Mouse (Mus musculus) cerebellum, adult 2 months (tissue): ENCODE measurements around the gene Sdk2. TPM values are rescaled to one million over a fixed set of nuclear protein-coding genes. Genes with fewer than 3 reads are reported as not detected.

ENCODE experiments used
- DNase-seq, 2 experiments: peaks; one replicate each; pipeline ENCODE4 v3.0.0; 2021
- H3K27ac ChIP-seq: fragments of 200-500 bp; 2 replicates; pipeline ENCODE4 v1.5.1; 2012; ENCODE audit warnings: low read length, control low read depth, inconsistent platforms; ENCODE audit not compliant: insufficient read depth
- H3K27me3 ChIP-seq: fragments of 200-500 bp; 2 replicates; pipeline ENCODE4 v1.6.1; 2012; ENCODE audit warnings: inconsistent platforms, mild to moderate bottlenecking, low read length, moderate library complexity; ENCODE audit not compliant: control insufficient read depth, insufficient read depth
- H3K4me1 ChIP-seq: fragments of 200-500 bp; 2 replicates; pipeline ENCODE4 v1.6.1; 2011; ENCODE audit warnings: low read length; ENCODE audit not compliant: control insufficient read depth, insufficient read depth
- H3K4me3 ChIP-seq: fragments of 200-500 bp; replicated peaks from 2 replicates; pipeline ENCODE3; 2011; ENCODE audit warnings: mild to moderate bottlenecking, low read depth, low read length, control low read depth; ENCODE audit not compliant: insufficient read depth
- CTCF ChIP-seq: fragments of 200-500 bp; IDR thresholded peaks from 2 replicates; pipeline ENCODE4 v1.5.1; 2011; ENCODE audit warnings: low read depth, mild to moderate bottlenecking, control low read depth, low read length, moderate library complexity, borderline replicate concordance; ENCODE audit not compliant: insufficient read depth
- POLR2A ChIP-seq: fragments of 200-500 bp; IDR thresholded peaks from 2 replicates; pipeline ENCODE4 v1.6.1; 2011; ENCODE audit warnings: low read length, control low read depth, borderline replicate concordance; ENCODE audit not compliant: insufficient read depth
- WGBS: fragments of 180-500 bp; shearing (Covaris S2); methylation state at CpG from one replicate; pipeline ENCODE4 v1.1.7; 2018; 5-methylcytosine and 5-hydroxymethylcytosine counted together
- polyA plus RNA-seq: library from polyadenylated mRNA; depleted of rRNA; stranded (reverse); fragments of >200 nt; gene quantifications from 2 replicates; pipeline ENCODE4 v1.2.3, GENCODE M21; 2012

Gene Sdk2
- polyA plus RNA-seq, 1 experiment, result 3.1 TPM

DNA sequence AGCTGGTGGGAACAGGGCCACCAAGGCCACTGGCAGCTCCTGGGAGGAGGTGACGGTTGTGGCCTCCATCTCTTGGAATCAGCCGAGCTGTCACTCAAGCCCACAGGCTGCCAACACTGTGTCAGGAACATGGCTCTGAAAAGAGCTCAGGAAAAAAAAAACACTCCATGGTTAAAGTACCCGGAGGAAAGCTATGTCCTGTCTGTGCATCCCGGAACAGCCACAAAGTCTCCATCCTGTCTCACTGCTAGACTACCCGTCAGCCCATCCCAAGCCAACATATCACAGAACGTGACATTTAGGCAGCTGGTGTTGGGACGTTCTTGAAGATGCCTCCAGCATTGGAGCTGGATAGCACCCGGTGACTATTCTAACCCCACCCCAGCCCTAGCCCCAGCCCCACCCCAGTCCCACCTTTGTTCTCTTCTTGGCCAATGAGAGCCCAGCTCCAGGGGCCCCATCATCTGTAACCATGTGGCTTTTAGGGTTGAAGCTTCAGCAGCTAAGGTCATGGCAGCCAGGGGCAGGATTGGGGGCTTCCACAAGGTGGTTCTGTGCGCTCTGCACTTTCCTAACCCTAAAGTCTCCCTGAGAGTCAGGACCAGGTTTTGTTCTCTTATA lies 263.4 kb downstream of the Sdk2 start:
- H3K27me3 ChIP-seq, result no peaks in the 10 kb centered on the region; the same call in 1 of the 2 replicates
- DNase-seq, result no peak
- H3K4me3 ChIP-seq, result no peak overlapping the region
- H3K4me1 ChIP-seq, result peaks cover 7% of the 10 kb centered on the region; the same call in 1 of the 2 replicates
- TF ChIP-seq CTCF, result no peak
- no peak for TF ChIP-seq POLR2A
- WGBS, result 71% methylated on average over 9 of the region's 9 CpGs
- H3K27ac ChIP-seq, result no peak overlapping the region

DNA sequence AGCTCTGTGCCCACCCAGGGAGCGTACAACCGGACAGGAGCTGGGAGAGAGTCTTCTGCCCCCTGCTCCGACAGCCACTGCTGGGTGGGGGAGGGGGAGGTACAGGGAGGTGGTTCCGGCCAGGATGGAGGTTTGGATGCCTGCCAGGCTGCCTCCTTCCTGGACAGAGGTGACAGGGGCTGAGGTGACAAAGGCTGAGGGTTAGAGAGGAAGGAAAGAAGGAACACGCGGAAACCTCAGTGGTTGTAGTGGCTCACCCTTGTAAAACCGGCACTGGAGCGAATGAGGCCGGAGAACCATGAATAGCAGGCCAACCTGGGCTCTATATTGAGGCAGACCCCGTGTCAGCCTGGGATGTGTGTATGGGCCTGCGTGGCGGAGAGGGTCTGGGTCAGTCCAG lies 264.4 kb downstream of the Sdk2 start:
- WGBS, result 90% methylated on average over 12 of the region's 12 CpGs
- no peak for DNase-seq
- Histone ChIP-seq H3K4me3 (no peak overlapping the region), H3K27me3 (no peaks in the 10 kb centered on the region; the same call in 1 of the 2 replicates), H3K4me1 (peaks cover 11% of the 10 kb centered on the region), H3K27ac (no peak overlapping the region)
- no peak for TF ChIP-seq POLR2A
- no peak for TF ChIP-seq CTCF

DNA sequence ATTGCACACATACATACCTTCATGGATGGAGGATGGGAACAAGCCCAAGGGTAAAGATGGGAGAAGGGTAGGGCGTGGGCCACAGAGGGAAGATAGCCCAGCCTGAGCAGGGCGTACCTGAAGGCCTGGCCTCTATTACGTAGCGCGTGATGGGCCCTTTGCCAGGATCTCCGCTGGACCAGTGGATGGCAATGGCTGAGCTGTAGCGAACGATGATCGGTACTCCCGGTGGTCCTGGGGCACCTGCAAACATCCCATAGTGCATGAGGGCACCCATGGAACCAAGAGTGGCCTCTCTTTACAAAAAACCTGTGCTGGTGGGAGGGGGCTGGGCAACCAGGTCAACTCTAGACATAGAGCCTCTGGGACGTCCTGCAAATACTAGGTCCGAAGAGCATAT lies 266.8 kb downstream of the Sdk2 start:
- 96% methylated on average over 12 of the region's 12 CpGs for WGBS
- Histone ChIP-seq H3K4me1 (peaks cover 24% of the 10 kb centered on the region), H3K4me3 (no peak overlapping the region), H3K27me3 (no peaks in the 10 kb centered on the region; the same call in 1 of the 2 replicates), H3K27ac (no peak overlapping the region)
- DNase-seq, result no peak
- TF ChIP-seq CTCF, result no peak
- no peak for TF ChIP-seq POLR2A

DNA sequence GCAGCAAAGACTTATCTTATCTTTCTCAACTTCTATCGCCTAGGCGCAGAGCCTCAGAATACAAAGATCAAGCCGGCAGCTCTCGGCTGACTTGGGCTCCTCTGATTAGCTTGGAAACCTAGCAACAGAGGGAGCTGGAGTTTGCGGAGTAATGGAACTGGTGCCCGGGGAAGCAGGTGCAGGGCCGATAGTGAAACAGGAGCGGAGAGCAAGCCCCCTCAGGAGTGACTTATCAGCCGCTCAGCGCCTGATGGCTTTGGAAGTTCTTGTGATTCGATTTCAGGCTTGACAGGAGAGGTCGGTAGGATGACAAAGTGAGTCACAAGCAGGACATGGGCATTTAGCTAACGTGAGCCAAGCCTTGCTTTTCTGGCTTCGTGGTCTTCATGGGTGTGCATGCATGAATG lies 267.8 kb downstream of the Sdk2 start:
- WGBS, result 43% methylated on average over 14 of the region's 14 CpGs
- DNase-seq, result no peak
- no peaks in the 10 kb centered on the region; the same call in 1 of the 2 replicates for H3K27me3 ChIP-seq
- H3K4me3 ChIP-seq, result no peak overlapping the region
- H3K27ac ChIP-seq, result no peak overlapping the region
- peaks cover 24% of the 10 kb centered on the region for H3K4me1 ChIP-seq
- TF ChIP-seq POLR2A, result no peak
- TF ChIP-seq CTCF, result no peak

DNA sequence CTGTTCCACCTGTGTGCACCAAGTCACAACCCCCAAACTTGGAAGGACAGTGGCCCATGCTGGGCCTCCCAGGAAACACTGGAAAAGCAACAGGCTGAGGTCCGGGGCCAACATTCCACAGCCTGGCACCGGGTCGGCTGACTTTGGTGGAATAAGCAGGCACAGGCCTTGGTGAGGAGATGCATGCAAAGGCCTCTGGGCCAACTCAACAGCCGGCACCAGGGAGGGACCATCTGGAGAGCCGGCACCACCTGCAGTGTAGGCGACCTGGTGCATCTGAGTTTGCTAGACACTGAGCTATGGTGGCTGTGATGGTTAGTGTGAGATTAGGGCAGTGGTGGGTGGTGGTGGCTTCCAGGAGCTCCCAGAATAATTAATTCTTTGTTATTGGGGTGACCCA lies 268.8 kb downstream of the Sdk2 start:
- Histone ChIP-seq H3K4me1 (peaks cover 24% of the 10 kb centered on the region), H3K27ac (no peak overlapping the region)
- 4% methylated on average over 6 of the region's 6 CpGs for WGBS

DNA sequence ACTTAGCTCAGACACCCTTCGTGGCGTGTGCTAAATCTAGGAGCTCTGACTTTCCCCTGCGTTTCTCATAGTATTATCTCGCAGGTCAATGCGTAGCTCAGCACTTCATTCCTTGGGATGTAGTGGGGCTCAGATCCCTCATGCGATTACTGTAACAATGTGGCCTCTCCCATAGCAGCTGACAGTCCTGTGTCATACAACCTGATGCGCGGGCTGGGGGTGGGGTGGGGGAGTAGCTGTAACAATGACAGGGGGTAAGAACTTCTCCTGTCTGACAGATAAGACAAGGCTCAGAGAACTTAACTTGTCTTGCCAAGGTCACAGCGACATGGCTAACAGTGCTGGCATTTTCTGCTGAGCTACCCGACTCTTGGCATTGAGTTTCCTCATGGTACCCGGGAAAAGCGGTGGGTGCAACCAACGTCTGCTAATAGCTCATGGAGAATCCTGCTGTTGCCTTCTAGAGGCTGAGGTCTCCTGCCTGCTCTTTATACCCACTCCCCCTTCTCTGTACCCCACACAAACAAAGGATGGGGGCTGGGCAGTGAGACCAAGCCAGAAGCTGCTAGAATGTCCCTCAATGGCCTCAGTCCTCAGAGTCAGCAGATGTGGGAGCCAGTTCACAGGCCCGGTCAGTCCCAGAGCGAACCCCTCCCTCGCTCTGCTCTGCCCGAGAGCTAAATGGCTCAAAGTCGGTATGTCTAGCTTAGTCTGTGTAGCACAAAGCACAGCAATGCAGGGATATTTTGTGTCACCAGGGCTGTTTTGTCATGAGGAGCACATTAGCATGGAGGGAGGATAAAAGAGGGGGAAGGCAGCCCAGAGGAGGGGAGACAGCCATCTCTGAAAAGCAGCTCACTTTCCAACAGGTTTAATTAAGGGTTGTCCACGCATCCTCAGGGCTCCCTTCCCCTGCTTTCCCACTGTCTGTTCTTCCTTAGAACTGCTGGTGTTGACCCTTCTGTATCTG lies 269.5 kb downstream of the Sdk2 start:
- H3K27me3 ChIP-seq, result no peaks in the 10 kb centered on the region
- no peak overlapping the region for H3K4me3 ChIP-seq
- no peak overlapping the region for H3K27ac ChIP-seq
- H3K4me1 ChIP-seq, result peaks cover 24% of the 10 kb centered on the region
- DNase-seq, result no peak
- 41% methylated on average over 19 of the region's 19 CpGs for WGBS
- no peak for TF ChIP-seq CTCF
- TF ChIP-seq POLR2A, result no peak

More for the DNA sequence above, 268.8 kb downstream of the Sdk2 start:
- peak; percentile 95 to 97 for DNase-seq
- TF ChIP-seq POLR2A (no peak), CTCF (no peak)
- Histone ChIP-seq H3K4me3 (no peak overlapping the region), H3K27me3 (no peaks in the 10 kb centered on the region; the same call in 1 of the 2 replicates)

DNA sequence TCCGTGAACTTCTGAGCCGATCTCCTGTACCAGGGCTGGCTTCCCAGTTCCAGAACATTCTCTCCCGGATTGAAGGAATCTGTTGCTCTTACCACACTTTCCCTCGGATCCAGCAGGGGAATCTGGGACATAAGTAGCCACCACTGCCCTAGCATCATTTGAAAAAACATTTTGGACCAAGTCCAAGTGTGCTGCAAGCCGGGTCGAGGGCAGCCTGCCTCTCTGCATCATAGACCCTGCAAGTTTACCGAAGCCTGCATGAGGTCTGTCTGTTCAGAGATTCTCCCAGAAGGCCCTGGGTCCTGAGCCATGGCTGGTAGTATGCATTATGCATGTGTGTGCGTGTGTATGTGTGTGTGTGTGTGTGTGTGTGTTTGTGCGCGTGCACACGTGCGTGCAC lies 271.0 kb downstream of the Sdk2 start:
- peaks cover 24% of the 10 kb centered on the region for H3K4me1 ChIP-seq
- H3K27me3 ChIP-seq, result no peaks in the 10 kb centered on the region
- no peak for DNase-seq
- 76% methylated on average over 12 of the region's 12 CpGs for WGBS
- no peak overlapping the region for H3K4me3 ChIP-seq
- no peak overlapping the region for H3K27ac ChIP-seq
- TF ChIP-seq POLR2A (no peak), CTCF (no peak)
